Comparison of ENCODE assay signal across 7 mouse cellular contexts in genomic region chr14:27166751-27167150, GRCm38 (mm10). TPM values are rescaled to one million over a fixed set of nuclear protein-coding genes. Genes with fewer than 3 reads are reported as not detected.
DNase-seq lines count a peak whose midpoint lies in the region; ATAC-seq lines count a peak whose summit lies in the region.

No protein-coding gene starts in this region.

- intact Hi-C loops in left cerebral cortex, postnatal 36 days (cut with DNase I): no loop called here

- ATAC-seq in frontal cortex, adult (ENCODE audit: low TSS enrichment): peak; percentile 9; the same call in 1 of the 2 replicates

- peak; percentile 11 for DNase-seq in left cerebral cortex, adult 11 months (ENCODE audit: low spot score)
- no peak for DNase-seq in left cerebral cortex, postnatal 36 days (ENCODE audit: low spot score in 2 of 2)
- peak; percentile 45 for DNase-seq in layer of hippocampus, adult 11-12 months (ENCODE audit: low spot score)
- DNase-seq in right cerebral cortex, postnatal 10 days (ENCODE audit: low spot score in 2 of 2): peak; percentile 91
- no peak for DNase-seq in thymus, postnatal 4 days
- DNase-seq in spleen, postnatal 10 days (ENCODE audit: low spot score in 2 of 2): no peak

RNA-seq across cellular contexts. Expression of gene Arhgef3, which starts 52.1 kb away (rescaled TPM):
- 10 to 100 TPM; 66.5 to 67.7 TPM for total RNA-seq in left cerebral cortex, postnatal 36 days (2021)

Comparison
In these comparisons a context has a peak if more than half of its experiments do, and no peak if none do; other contexts are left out.
1. DNase-seq: peak in left cerebral cortex, adult 11 months (single experiment), layer of hippocampus, adult 11-12 months (single experiment) and right cerebral cortex, postnatal 10 days (2 of 2); none in left cerebral cortex, postnatal 36 days (0 of 2), thymus, postnatal 4 days (single experiment) and spleen, postnatal 10 days (0 of 2).